Mouse (Mus musculus) ES-E14 (cell line): ENCODE results near the gene Nrxn3. TPM values are rescaled to one million over a fixed set of nuclear protein-coding genes. Genes with fewer than 3 reads are reported as not detected.

ENCODE experiments used
- DNase-seq: peaks from one replicate; pipeline ENCODE4 v3.0.0-alpha.2; 2013; ENCODE audit warnings: low read depth, low spot score
- H3K27ac ChIP-seq: 2 replicates; pipeline ENCODE4 v1.5.1; 2012; ENCODE audit warnings: low read depth, mild to moderate bottlenecking, low read length, moderate library complexity, mixed read lengths; ENCODE audit not compliant: poor library complexity, insufficient read depth, severe bottlenecking
- H3K36me3 ChIP-seq: 2 replicates; pipeline ENCODE4 v1.6.1; 2012; ENCODE audit warnings: mild to moderate bottlenecking, low read length, moderate library complexity, mixed read lengths; ENCODE audit not compliant: control insufficient read depth, poor library complexity, insufficient read depth, severe bottlenecking
- H3K4me1 ChIP-seq, 2 experiments: fragments of 150-350 bp in 1 of 2; sonication (generic) in 1 of 2; 2 replicates each; pipeline ENCODE4 v1.6.1; 2012; ENCODE audit warnings: low read length in 2 of 2, mild to moderate bottlenecking in 1 of 2, mixed read lengths in 1 of 2; ENCODE audit not compliant: control insufficient read depth in 2 of 2, insufficient read depth in 2 of 2, poor library complexity in 1 of 2
- H3K4me3 ChIP-seq, 2 experiments: fragments of 150-350 bp in 1 of 2; sonication (generic) in 1 of 2; 2 replicates each; pipeline ENCODE4 v1.5.1; 2012; ENCODE audit warnings: low read length in 2 of 2, low read depth in 1 of 2, mild to moderate bottlenecking in 1 of 2, mixed read lengths in 1 of 2; ENCODE audit not compliant: insufficient read depth in 1 of 2, poor library complexity in 1 of 2, severe bottlenecking in 1 of 2
- H3K9ac ChIP-seq: 2 replicates; pipeline ENCODE4 v1.6.1; 2012; ENCODE audit warnings: low read depth, mild to moderate bottlenecking, low read length, mixed read lengths; ENCODE audit not compliant: poor library complexity, insufficient read depth, severe bottlenecking
- H3K9me3 ChIP-seq: fragments of 150-350 bp; sonication (generic); 2 replicates; pipeline ENCODE4 v1.6.1; 2012; ENCODE audit warnings: low read depth, mild to moderate bottlenecking, low read length; ENCODE audit not compliant: control insufficient read depth, insufficient read depth
- CHD2 ChIP-seq: IDR thresholded peaks from 2 replicates; pipeline ENCODE4 v1.6.1; 2014; ENCODE audit warnings: mild to moderate bottlenecking, low read depth, low read length, inconsistent platforms
- HCFC1 ChIP-seq: IDR thresholded peaks from 2 replicates; pipeline ENCODE4 v1.6.1; 2012; ENCODE audit warnings: low read length, inconsistent platforms, borderline replicate concordance; ENCODE audit not compliant: insufficient read depth
- MAFK ChIP-seq: IDR thresholded peaks from 2 replicates; pipeline ENCODE4 v1.6.1; 2014; ENCODE audit warnings: mild to moderate bottlenecking, low read depth, low read length, inconsistent platforms; ENCODE audit not compliant: insufficient read depth
- ZC3H11A ChIP-seq: IDR thresholded peaks from 2 replicates; pipeline ENCODE4 v1.6.1; 2012; ENCODE audit warnings: low read depth, mild to moderate bottlenecking, inconsistent platforms, low read length, borderline replicate concordance
- ZNF384 ChIP-seq: IDR thresholded peaks from 2 replicates; pipeline ENCODE4 v1.6.1; 2012; ENCODE audit warnings: low read depth, low read length, inconsistent platforms
- in situ Hi-C, 2 experiments: fragments of 600-800 bp; cut with MboI; formaldehyde crosslinking; loops; one replicate each; pipeline ENCODE4 v1.15.1; 2025; ENCODE audit warnings: low sequenced_read_pairs in 2 of 2, inconsistent platforms in 1 of 2; ENCODE audit not compliant: unreplicated experiment in 2 of 2
- total RNA-seq: library from RNA; depleted of rRNA; stranded (reverse); fragments of 300-350 nt; gene quantifications from 2 replicates; pipeline ENCODE4 v1.2.3, GENCODE M21; 2012

The Nrxn3 gene
- total RNA-seq, 1 experiment: 0.13 TPM

GRCm38 (mm10) chr12:90061312-90061711 lies 1338.6 kb downstream of the Nrxn3 start:
- DNase-seq: no peak
- Histone ChIP-seq H3K36me3 (no peaks in the 10 kb centered on the region), H3K27ac (no peak overlapping the region), H3K4me1 (no peaks in the 10 kb centered on the region), H3K4me3 (no peak overlapping the region), H3K9me3 (no peaks in the 10 kb centered on the region), H3K9ac (no peak overlapping the region)
- TF ChIP-seq HCFC1 (no peak), ZNF384 (no peak)
- in situ Hi-C loops: no loop called here

DNA sequence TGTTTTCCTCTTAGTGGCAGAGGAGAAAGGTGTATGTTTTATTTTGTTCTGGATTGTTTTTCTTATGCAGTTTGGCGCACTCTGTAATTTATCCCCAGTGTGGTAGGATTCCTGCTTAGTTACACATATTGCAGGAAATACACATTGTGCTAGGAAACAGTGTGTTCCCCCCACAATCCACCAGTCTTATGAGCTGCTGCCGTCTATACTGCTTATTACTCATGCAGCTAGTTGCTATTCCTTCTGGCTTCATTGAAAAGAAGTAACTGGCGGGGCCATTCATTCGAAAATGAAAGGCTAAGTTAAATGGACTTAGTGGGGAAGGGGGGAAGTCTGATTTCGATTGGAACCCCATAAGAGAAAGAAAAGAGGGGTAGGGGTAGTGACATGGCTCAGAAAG lies 1339.5 kb downstream of the Nrxn3 start:
- H3K27ac ChIP-seq: no peak overlapping the region

GRCm38 (mm10) chr12:90063443-90063842 lies 1340.8 kb downstream of the Nrxn3 start:
- no peak for DNase-seq
- in situ Hi-C loops: no loop called here
- Histone ChIP-seq H3K36me3 (no peaks in the 10 kb centered on the region), H3K4me3 (no peak overlapping the region), H3K27ac (no peak overlapping the region), H3K4me1 (no peaks in the 10 kb centered on the region), H3K9me3 (no peaks in the 10 kb centered on the region), H3K9ac (no peak overlapping the region)
- TF ChIP-seq ZNF384 (no peak), ZC3H11A (no peak), HCFC1 (no peak), CHD2 (no peak), MAFK (no peak)

More for the DNA sequence above, 1339.5 kb downstream of the Nrxn3 start:
- in situ Hi-C loops: no loop called here
- no peak for DNase-seq
- TF ChIP-seq ZNF384: no peak
- no peak for TF ChIP-seq HCFC1
- no peak for TF ChIP-seq MAFK
- TF ChIP-seq CHD2: no peak
- no peak for TF ChIP-seq ZC3H11A
- H3K4me3 ChIP-seq: no peak overlapping the region
- no peaks in the 10 kb centered on the region for H3K4me1 ChIP-seq
- H3K36me3 ChIP-seq: no peaks in the 10 kb centered on the region
- no peaks in the 10 kb centered on the region for H3K9me3 ChIP-seq
- no peak overlapping the region for H3K9ac ChIP-seq

GRCm38 (mm10) chr12:90085862-90086261 lies 1363.2 kb downstream of the Nrxn3 start:
- H3K4me1 ChIP-seq: no peaks in the 10 kb centered on the region
- TF ChIP-seq MAFK (no peak), HCFC1 (no peak), ZC3H11A (no peak), ZNF384 (no peak), CHD2 (no peak)
- H3K9ac ChIP-seq: no peak overlapping the region
- no peak overlapping the region for H3K27ac ChIP-seq
- no peak for DNase-seq
- H3K9me3 ChIP-seq: no peaks in the 10 kb centered on the region
- H3K36me3 ChIP-seq: no peaks in the 10 kb centered on the region
- H3K4me3 ChIP-seq: no peak overlapping the region
- in situ Hi-C loops: no loop called here

DNA sequence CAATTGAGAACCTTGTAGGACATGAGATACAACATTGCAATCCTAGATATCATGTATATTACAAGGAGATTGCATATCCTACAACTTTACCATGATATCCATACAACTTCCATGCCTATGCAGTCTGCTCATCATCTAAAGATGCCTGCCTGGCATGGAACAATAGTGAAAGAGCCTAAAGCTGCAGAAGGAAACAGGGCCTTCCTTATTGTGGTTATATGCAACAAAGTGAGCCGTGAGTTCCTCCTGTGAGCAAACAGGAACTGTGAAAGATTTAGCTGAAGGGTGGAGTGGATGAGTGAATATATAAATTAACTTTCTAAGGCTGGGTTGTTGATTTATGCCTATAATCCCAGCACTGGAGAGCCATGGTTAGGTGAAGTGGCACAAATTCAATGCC lies 1373.1 kb downstream of the Nrxn3 start:
- Histone ChIP-seq H3K36me3 (no peaks in the 10 kb centered on the region), H3K4me3 (no peak overlapping the region), H3K9me3 (no peaks in the 10 kb centered on the region), H3K27ac (no peak overlapping the region), H3K4me1 (no peaks in the 10 kb centered on the region), H3K9ac (no peak overlapping the region)
- in situ Hi-C loops: no loop called here
- no peak for TF ChIP-seq HCFC1
- TF ChIP-seq ZNF384: no peak
- no peak for TF ChIP-seq MAFK
- TF ChIP-seq ZC3H11A: no peak
- TF ChIP-seq CHD2: no peak
- no peak for DNase-seq
